In the genomic region with DNA sequence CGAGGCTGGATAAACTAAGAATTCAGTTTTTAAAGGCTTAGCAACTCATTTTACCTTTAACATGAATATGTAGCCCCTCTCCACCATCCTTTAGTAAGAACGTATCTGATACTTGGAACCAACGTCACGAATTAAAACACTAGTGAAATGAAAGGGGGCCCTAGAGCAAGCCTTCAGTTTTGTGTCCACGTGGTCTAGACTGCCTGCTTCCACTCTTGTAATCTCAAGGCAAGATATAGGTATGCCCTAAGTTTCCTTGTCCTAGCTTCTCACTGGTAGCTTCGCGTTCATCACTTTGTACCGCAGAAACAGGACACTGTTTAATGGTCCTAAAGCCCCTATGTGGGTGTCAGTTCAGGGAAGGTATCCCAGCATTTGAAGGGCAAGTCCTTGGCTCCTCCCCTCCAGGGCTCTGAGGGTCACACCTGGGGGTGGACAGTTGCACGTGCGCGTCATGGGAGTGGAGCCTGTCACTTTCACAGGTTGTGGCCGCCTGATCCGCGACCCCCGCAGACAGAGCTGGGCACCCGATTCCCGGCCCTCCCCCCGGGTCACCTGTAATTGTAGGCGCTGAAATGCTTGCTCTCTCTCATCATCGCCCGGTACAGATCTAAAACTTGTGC, we compare ENCODE assay signal across 8 mouse cellular contexts. TPM values are rescaled to one million over a fixed set of nuclear protein-coding genes. Genes with fewer than 3 reads are reported as not detected.
DNase-seq lines count a peak whose midpoint lies in the region; ATAC-seq and TF ChIP-seq lines count a peak whose summit lies in the region.

No protein-coding gene starts in this region.

- H3K36me3 ChIP-seq in hindbrain, postnatal 0 days (ENCODE audit: insufficient read depth, low read length): no peaks in the 10 kb centered on the region

- H3K27ac ChIP-seq in hindbrain, postnatal 0 days: no peak overlapping the region

- DNase-seq in WW6 (ENCODE audit: low read depth, low spot score): peak; percentile 4
- DNase-seq in cerebellum, postnatal 10 days: peak; percentile 60 to 62
- DNase-seq in frontal cortex, postnatal 10 days (ENCODE audit: low spot score in 2 of 2): peak; percentile 32 to 48
- DNase-seq in hindbrain, postnatal 0 days (ENCODE audit: low spot score): peak; percentile 26
- DNase-seq in left cerebral cortex, postnatal 14 days (ENCODE audit: low spot score in 2 of 2): peak; percentile 19 to 23
- peak; percentile 22 for DNase-seq in right cerebral cortex, postnatal 4 days

- peak overlapping the region; percentile 64 for H3K9ac ChIP-seq in hindbrain, postnatal 0 days (replicated peaks; ENCODE audit: low read length)

- WGBS in hindbrain, postnatal 0 days: 5% methylated on average over 21 of the region's 21 CpGs

- no peaks in the 10 kb centered on the region for H3K4me1 ChIP-seq in hindbrain, postnatal 0 days (ENCODE audit: insufficient read depth, low read length)

- no peaks in the 10 kb centered on the region for H3K27me3 ChIP-seq in hindbrain, postnatal 0 days (ENCODE audit: insufficient read depth, low read length)

- intact Hi-C loops in left cerebral cortex, postnatal 14 days (cut with DNase I): loop anchor here (2.0 to 5.0 kb wide), 3 partner anchors 96 to 611 kb away; no protein-coding TSS in a partner anchor

- TF ChIP-seq CTCF in hindbrain, postnatal 0 days (IDR thresholded peaks at IDR 0.05; ENCODE audit: low read depth): no peak

- peak overlapping the region; percentile 62 for H3K4me2 ChIP-seq in hindbrain, postnatal 0 days (ENCODE audit: low read depth, low read length)

- ATAC-seq in hindbrain, postnatal 0 days: peak; percentile 30; the same call in 1 of the 2 replicates
- ATAC-seq in megakaryocyte-erythroid progenitor cell, adult 5-6 weeks (replicated peaks; ENCODE audit: low FRiP score, low TSS enrichment, poor library complexity, severe bottlenecking): peak; percentile 50
- no peak for ATAC-seq in monocyte, adult 5-6 weeks (replicated peaks; ENCODE audit: insufficient number of reproducible peaks, low FRiP score, low TSS enrichment, poor library complexity, severe bottlenecking)

- no peaks in the 10 kb centered on the region for H3K9me3 ChIP-seq in hindbrain, postnatal 0 days (ENCODE audit: low read length)

- peak overlapping the region; percentile 77 for H3K4me3 ChIP-seq in hindbrain, postnatal 0 days (ENCODE audit: low read length)

RNA-seq across cellular contexts. Expression of a gene that starts 0.6 kb away (rescaled TPM):
- 21.5 and 34.3 TPM in 2 replicates for total RNA-seq in hindbrain, postnatal 0 days (2014; rRNA removed)
- 34.5 and 34.6 TPM in 2 replicates for polyA plus RNA-seq in hindbrain, postnatal 0 days (2015; fragmentation: Nextera tagmentation; extraction: Ambion mirVana)
- total RNA-seq in left cerebral cortex, postnatal 14 days (2021): 10 to 100 TPM; 36.5 to 37.8 TPM
- 53.3 and 54.5 TPM in 2 replicates for total RNA-seq in megakaryocyte-erythroid progenitor cell, adult 5-6 weeks (2014; fragmentation: Nextera tagmentation)
- total RNA-seq in megakaryocyte-erythroid progenitor cell, adult 5-6 weeks (2017): 55.2 and 110 TPM in 2 replicates
- 14.6 to 44.5 TPM (median 25.7 TPM) in 3 replicates for total RNA-seq in monocyte, adult 5-6 weeks (2017)

RNA-seq across cellular contexts. Expression of a gene that starts 0.7 kb away (rescaled TPM):
- total RNA-seq in hindbrain, postnatal 0 days (2014; rRNA removed): 8.0 and 15.7 TPM in 2 replicates
- 52.7 and 53.0 TPM in 2 replicates for polyA plus RNA-seq in hindbrain, postnatal 0 days (2015; fragmentation: Nextera tagmentation; extraction: Ambion mirVana)
- 10 to 100 TPM; 22.5 to 23.2 TPM for total RNA-seq in left cerebral cortex, postnatal 14 days (2021)
- total RNA-seq in megakaryocyte-erythroid progenitor cell, adult 5-6 weeks (2014; fragmentation: Nextera tagmentation): 22.8 and 37.9 TPM in 2 replicates
- total RNA-seq in megakaryocyte-erythroid progenitor cell, adult 5-6 weeks (2017): 30.8 and 45.3 TPM in 2 replicates
- total RNA-seq in monocyte, adult 5-6 weeks (2017): 3.8 to 6.6 TPM (median 4.9 TPM) in 3 replicates

Comparison
In these comparisons a context has a peak if more than half of its experiments do, and no peak if none do; other contexts are left out.
1. DNase-seq: peak in every context shown above with its lines; median percentile 61 in cerebellum, postnatal 10 days; 40 in frontal cortex, postnatal 10 days; 26 in hindbrain, postnatal 0 days; 22 in right cerebral cortex, postnatal 4 days; 21 in left cerebral cortex, postnatal 14 days; 4 in WW6.